8 mouse cellular contexts compared by ENCODE assay signal in the genomic region with DNA sequence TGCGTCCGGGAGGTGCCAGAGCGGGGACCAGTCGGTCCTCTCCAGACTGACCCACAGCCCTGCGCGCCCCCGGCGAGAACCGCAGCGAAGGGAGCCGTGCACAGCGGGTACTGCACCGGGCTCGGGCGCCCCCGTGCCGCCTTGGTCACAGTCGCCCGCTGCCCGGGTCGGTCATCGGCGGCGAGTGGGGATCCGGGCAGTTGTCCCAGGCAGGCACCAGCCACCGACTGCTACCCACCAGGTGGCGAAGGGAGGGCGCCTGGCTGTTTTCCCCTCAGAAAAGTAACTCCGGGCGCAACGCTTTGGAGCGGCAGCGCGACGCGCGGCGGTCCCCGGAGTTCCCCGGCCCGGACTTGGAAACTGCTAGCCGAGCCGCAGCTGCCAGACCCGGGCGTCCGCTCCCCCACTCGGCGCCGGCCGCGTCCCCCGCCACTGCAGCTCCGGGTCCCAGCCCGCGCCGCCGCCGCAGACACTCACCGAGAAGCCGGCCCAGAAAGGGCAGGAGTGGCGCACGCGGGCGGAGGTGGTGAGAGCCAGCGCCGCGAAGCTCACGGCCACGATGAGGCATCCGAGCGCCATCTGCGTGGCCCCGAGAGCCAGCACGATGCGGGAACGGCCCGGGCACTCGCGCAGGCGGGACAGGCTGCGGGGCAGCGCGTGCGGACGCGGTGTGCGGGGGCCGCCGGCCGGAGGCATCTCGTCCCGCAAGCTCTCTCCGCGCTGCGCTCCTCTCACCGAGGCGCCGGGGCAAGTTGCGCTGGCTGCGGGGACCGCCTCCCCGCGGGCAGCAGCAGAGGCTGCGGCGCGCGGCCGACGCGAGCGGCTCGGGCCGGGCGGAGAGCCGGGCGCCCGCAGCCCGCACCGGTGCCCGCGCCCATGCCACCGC. TPM values are rescaled to one million over a fixed set of nuclear protein-coding genes. Genes with fewer than 3 reads are reported as not detected.
DNase-seq lines count a peak whose midpoint lies in the region; ATAC-seq and TF ChIP-seq lines count a peak whose summit lies in the region.

No protein-coding gene starts in this region.

- CTCF ChIA-PET in Patski (lab: Charles Lee): no interaction called here

- DNase-seq in ES-CJ7 (ENCODE audit: low read depth, low spot score) (peak; percentile 21), Patski (ENCODE audit: low read depth, low spot score) (no peak)
- DNase-seq in embryonic facial prominence, embryonic 10.5 days (ENCODE audit: low spot score): peak; percentile 74
- DNase-seq in heart, postnatal 10 days: peak; percentile 23 to 32
- peak; percentile 67 to 72 for DNase-seq in left cerebral cortex, adult 2 months (ENCODE audit: extremely low spot score in 1 of 2, low spot score in 2 of 2)
- DNase-seq in mesoderm, embryonic 11.5 days (ENCODE audit: low read depth, low spot score): peak; percentile 49

- peak overlapping the region; percentile 97 for H3K4me2 ChIP-seq in stomach, embryonic 15.5 days

- peaks cover 33% of the 10 kb centered on the region for H3K27me3 ChIP-seq in Patski
- H3K27me3 ChIP-seq in embryonic facial prominence, embryonic 10.5 days (replicated peaks; ENCODE audit: low read depth, poor library complexity, severe bottlenecking): peaks cover 64% of the 10 kb centered on the region
- H3K27me3 ChIP-seq in stomach, embryonic 15.5 days (replicated peaks): peaks cover 41% of the 10 kb centered on the region

- H3K4me1 ChIP-seq in embryonic facial prominence, embryonic 10.5 days: peaks cover 22% of the 10 kb centered on the region; the same call in 1 of the 2 replicates
- H3K4me1 ChIP-seq in stomach, embryonic 15.5 days: peaks cover 7% of the 10 kb centered on the region

- POLR2A ChIA-PET in Patski (lab: Charles Lee): no interaction called here

- peak overlapping the region; percentile 79 for H3K4me3 ChIP-seq in embryonic facial prominence, embryonic 10.5 days
- H3K4me3 ChIP-seq in left cerebral cortex, adult 2 months: peak overlapping the region; percentile 77
- H3K4me3 ChIP-seq in stomach, embryonic 15.5 days (replicated peaks): peak overlapping the region; percentile 53

- intact Hi-C loops in heart, postnatal 10 days (cut with DNase I): no loop called here
- intact Hi-C loops in left cerebral cortex, adult 2 months (cut with DNase I): loop anchor here (2.0 to 5.0 kb wide), 4 partner anchors 63 to 375 kb away; no protein-coding TSS in a partner anchor

- peak; percentile 48 for TF ChIP-seq CTCF in Patski (IDR thresholded peaks at IDR 0.05)
- TF ChIP-seq CTCF in left cerebral cortex, adult 2 months (IDR thresholded peaks at IDR 0.05): no peak; the same call in 1 of the 2 replicates

- in situ Hi-C loops in Patski (cut with MboI; ENCODE audit: low pct_unique_long_range_greater_than_20kb): no loop called here

- peak overlapping the region; percentile 79 for H3K27ac ChIP-seq in embryonic facial prominence, embryonic 10.5 days (replicated peaks)
- peak overlapping the region; percentile 88 for H3K27ac ChIP-seq in left cerebral cortex, adult 2 months
- H3K27ac ChIP-seq in stomach, embryonic 15.5 days: no peak overlapping the region

- WGBS in embryonic facial prominence, embryonic 10.5 days: 3% methylated on average over 122 of the region's 122 CpGs
- WGBS in stomach, embryonic 15.5 days: under 1% methylated on average over 87 of the region's 122 CpGs

- H3K9ac ChIP-seq in stomach, embryonic 15.5 days: peak overlapping the region; percentile 23; the same call in 1 of the 2 replicates

- no peaks in the 10 kb centered on the region for H3K9me3 ChIP-seq in embryonic facial prominence, embryonic 10.5 days
- no peaks in the 10 kb centered on the region for H3K9me3 ChIP-seq in stomach, embryonic 15.5 days

- H3K36me3 ChIP-seq in embryonic facial prominence, embryonic 10.5 days (replicated peaks): no peaks in the 10 kb centered on the region
- H3K36me3 ChIP-seq in stomach, embryonic 15.5 days: no peaks in the 10 kb centered on the region

- peak; percentile 65 for ATAC-seq in Patski
- ATAC-seq in stomach, embryonic 15.5 days (ENCODE audit: insufficient read depth, low FRiP score, low read depth): peak; percentile 58; the same call in 1 of the 2 replicates
- no peak for ATAC-seq in monocyte, adult 5-6 weeks (replicated peaks; ENCODE audit: insufficient number of reproducible peaks, low FRiP score, low TSS enrichment, poor library complexity, severe bottlenecking)

RNA-seq across cellular contexts. Expression of a gene that starts 0.5 kb away (rescaled TPM):
- 2.7 TPM for polyA plus RNA-seq in Patski (2021)
- polyA plus RNA-seq in embryonic facial prominence, embryonic 10.5 days (2016; fragmentation: Nextera tagmentation; extraction: Ambion mirVana): 0.60 and 0.72 TPM in 2 replicates
- not detected for total RNA-seq in heart, postnatal 10 days (2021)
- 10 to 100 TPM; 60.6 to 62.7 TPM for total RNA-seq in left cerebral cortex, adult 2 months (2021)
- 0.61 and 0.74 TPM in 2 replicates for polyA plus RNA-seq in stomach, embryonic 15.5 days (2015; fragmentation: Nextera tagmentation; extraction: Ambion mirVana)
- total RNA-seq in monocyte, adult 5-6 weeks (2017): not detected in 3 replicates

Comparison
In these comparisons a context has a peak if more than half of its experiments do, and no peak if none do; other contexts are left out.
1. RNA of a gene that starts 0.5 kb away (total RNA-seq): 60.6 to 62.7 TPM in left cerebral cortex, adult 2 months; not detected in heart, postnatal 10 days and not detected in monocyte, adult 5-6 weeks; every median in the first group is over 10 times any median in the second.
2. Peak in every context shown above with its lines, with median percentiles within 50 percentile points of each other: H3K4me3 ChIP-seq.